Mouse (Mus musculus) hindbrain, postnatal 0 days (tissue): ENCODE measurements around the gene Siah2. TPM values are rescaled to one million over a fixed set of nuclear protein-coding genes. Genes with fewer than 3 reads are reported as not detected.
A peak's percentile ranks its signal among the peaks of the same experiment; 100 is the strongest.

Experiments
- ATAC-seq: fragments of 200-750 bp; cut with Nextera tagmentation; 2 replicates; pipeline ENCODE4 v1.8.0; 2017; ENCODE audit warnings: mild to moderate bottlenecking, moderate TSS enrichment, moderate library complexity
- DNase-seq: peaks from one replicate; pipeline ENCODE4 v3.0.0-alpha.2; 2015; ENCODE audit warnings: low spot score
- H3K27ac ChIP-seq: fragments of 300-500 bp; sonication (generic); 2 replicates; pipeline ENCODE4 v1.5.1; 2014; ENCODE audit warnings: mild to moderate bottlenecking
- H3K27me3 ChIP-seq: fragments of 300-500 bp; sonication (generic); 2 replicates; pipeline ENCODE4 v1.6.1; 2014; ENCODE audit warnings: low read length, mixed read lengths; ENCODE audit not compliant: insufficient read depth
- H3K36me3 ChIP-seq: fragments of 300-500 bp; sonication (generic); 2 replicates; pipeline ENCODE4 v1.6.1; 2014; ENCODE audit warnings: low read length, mixed read lengths; ENCODE audit not compliant: insufficient read depth
- H3K4me1 ChIP-seq: fragments of 300-500 bp; sonication (generic); 2 replicates; pipeline ENCODE4 v1.6.1; 2014; ENCODE audit warnings: antibody characterized with exemption, low read length, mixed read lengths; ENCODE audit not compliant: insufficient read depth
- H3K4me2 ChIP-seq: fragments of 300-500 bp; sonication (generic); 2 replicates; pipeline ENCODE4 v1.6.1; 2014; ENCODE audit warnings: low read depth, mild to moderate bottlenecking, low read length, moderate library complexity, mixed read lengths
- H3K4me3 ChIP-seq: fragments of 300-500 bp; sonication (generic); 2 replicates; pipeline ENCODE4 v1.5.1; 2014; ENCODE audit warnings: low read length
- H3K9ac ChIP-seq: fragments of 300-500 bp; sonication (generic); replicated peaks from 2 replicates; pipeline ENCODE4 v1.6.1; 2014; ENCODE audit warnings: mild to moderate bottlenecking, low read length, moderate library complexity, mixed read lengths
- H3K9me3 ChIP-seq: fragments of 300-500 bp; sonication (generic); 2 replicates; pipeline ENCODE4 v1.6.1; 2016; ENCODE audit warnings: low read length, mixed read lengths
- CTCF ChIP-seq: IDR thresholded peaks from 2 replicates; pipeline ENCODE4 v1.5.1; 2016; ENCODE audit warnings: antibody characterized with exemption, control low read depth, low read depth
- WGBS: fragments of 180-500 bp; shearing (Covaris S2); extraction: QIAGEN DNeasy Blood & Tissue Kit; methylation state at CpG from one replicate; pipeline ENCODE4 v1.1.7; 2014; 5-methylcytosine and 5-hydroxymethylcytosine counted together
- polyA plus RNA-seq: library from polyadenylated mRNA; unstranded; fragments of >200 nt; fragmentation: Nextera tagmentation; extraction: Ambion mirVana; gene quantifications from 2 replicates; pipeline ENCODE4 v1.2.1, GENCODE M21; 2015
- total RNA-seq: library from RNA; depleted of rRNA; stranded (reverse); fragments of >200 nt; gene quantifications from 2 replicates; pipeline ENCODE4 v1.2.3, GENCODE M21; 2014; rRNA removed

Siah2 gene
- total RNA-seq (22.5 and 29.4 TPM in 2 replicates), polyA plus RNA-seq (11.9 and 13.4 TPM in 2 replicates)

DNA sequence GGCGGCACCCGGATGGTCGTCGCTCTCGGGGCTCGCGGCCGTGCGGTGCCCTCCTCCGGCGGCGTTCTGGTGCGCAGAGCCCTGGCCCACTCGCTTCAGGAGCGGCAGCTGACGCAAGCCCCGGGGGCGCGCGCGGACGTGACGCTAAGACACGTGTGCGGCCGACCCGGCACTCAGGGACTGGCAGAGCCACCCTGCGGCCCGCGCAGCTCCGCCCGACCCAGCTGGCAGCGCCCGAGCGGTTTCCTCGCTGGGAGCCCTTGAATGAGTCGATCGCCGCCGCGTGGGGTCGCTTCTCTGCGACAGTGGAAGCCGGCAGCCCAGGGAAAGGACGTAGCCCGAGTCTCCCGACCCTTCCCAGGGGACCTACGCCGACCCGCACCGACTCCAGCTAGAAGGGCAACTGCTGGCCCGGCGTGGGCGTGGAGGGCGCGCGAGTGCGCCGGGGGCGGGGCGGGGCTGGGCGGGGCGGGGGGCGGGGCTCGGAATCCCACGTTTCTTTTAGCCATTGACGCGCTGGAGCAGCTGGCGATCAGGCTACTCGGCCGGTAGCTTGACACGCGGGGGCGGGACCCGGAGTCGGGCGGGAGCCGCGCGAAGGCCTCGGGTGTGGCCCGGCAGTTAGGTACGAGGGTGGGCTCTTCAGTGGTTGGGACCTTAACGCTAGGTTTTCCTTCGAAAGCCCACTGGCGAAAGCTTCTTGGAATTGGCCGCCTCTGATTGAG is at the start of gene Siah2:
Gene Siah2, minus strand, starts transcription at position 404 of the 725 bp plus-strand sequence.
- DNase-seq (peak; percentile 97), ATAC-seq (peak; percentile 98)
- Histone ChIP-seq H3K27me3 (no peaks in the 10 kb centered on the region), H3K36me3 (no peaks in the 10 kb centered on the region), H3K4me3 (peak within 1 kb of the TSS; percentile 83), H3K4me1 (no peaks in the 10 kb centered on the region; the same call in 1 of the 2 replicates), H3K27ac (peak within 1 kb of the TSS; percentile 93), H3K9ac (peak within 1 kb of the TSS; percentile 93), H3K4me2 (peak within 1 kb of the TSS; percentile 60), H3K9me3 (no peaks in the 10 kb centered on the region)
- peak; percentile 50 for TF ChIP-seq CTCF
- WGBS: under 1% methylated on average over 81 of the region's 87 CpGs

GRCm38 (mm10) chr3:58739536-58739935 is 47.3 kb upstream of the Siah2 start:
- no peak overlapping the region for H3K9ac ChIP-seq
- no peak overlapping the region for H3K4me3 ChIP-seq
- H3K9me3 ChIP-seq: no peaks in the 10 kb centered on the region
- ATAC-seq (no peak), DNase-seq (no peak)
- H3K27me3 ChIP-seq: no peaks in the 10 kb centered on the region
- no peak overlapping the region for H3K27ac ChIP-seq
- no peak overlapping the region for H3K4me2 ChIP-seq
- H3K36me3 ChIP-seq: no peaks in the 10 kb centered on the region
- no peak for TF ChIP-seq CTCF
- H3K4me1 ChIP-seq: no peaks in the 10 kb centered on the region
- 86% methylated on average over 2 of the region's 2 CpGs for WGBS

DNA sequence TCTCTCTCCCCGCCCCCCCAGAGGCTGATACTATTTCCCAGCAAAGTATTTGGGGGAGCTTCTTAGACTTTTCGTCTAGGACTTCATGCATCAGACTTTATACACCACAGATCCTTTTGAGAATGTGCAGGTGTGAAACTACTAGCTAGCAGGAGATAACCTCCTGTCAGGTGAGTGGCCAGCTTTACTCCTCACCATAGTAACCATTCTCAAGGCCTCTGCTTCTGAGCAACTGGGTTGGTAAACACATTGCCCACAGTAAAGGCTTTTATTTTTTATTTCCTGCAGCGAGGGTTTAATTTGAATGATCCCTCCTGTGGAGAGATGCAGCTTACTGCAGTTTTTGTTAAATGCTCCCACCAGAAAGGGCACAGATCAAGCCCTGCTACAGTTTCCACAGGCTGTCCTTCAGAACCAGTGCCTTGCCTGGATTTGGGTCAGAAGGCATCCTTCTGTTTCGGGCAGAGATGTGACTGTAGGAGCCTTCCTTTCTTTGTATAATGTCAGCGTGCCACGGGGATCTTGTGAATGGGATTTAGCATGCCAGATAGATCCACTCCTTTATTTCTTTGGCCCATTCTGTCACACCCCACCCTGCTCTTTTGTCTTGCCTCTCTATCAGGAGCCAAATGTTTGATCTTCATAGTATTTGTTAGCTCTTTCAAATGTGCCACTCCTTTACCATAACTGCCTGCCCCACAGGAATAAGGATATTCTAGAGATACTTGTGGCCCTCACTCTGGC is 46.3 kb upstream of the Siah2 start:
- no peak overlapping the region for H3K27ac ChIP-seq
- no peak overlapping the region for H3K4me3 ChIP-seq
- H3K9ac ChIP-seq: no peak overlapping the region
- ATAC-seq (0 out of 2 replicates have a peak, but pooled peaks have one; percentile 38), DNase-seq (peak; percentile 32)
- no peak for TF ChIP-seq CTCF
- no peaks in the 10 kb centered on the region for H3K36me3 ChIP-seq
- H3K4me1 ChIP-seq: no peaks in the 10 kb centered on the region
- 22% methylated on average over 6 of the region's 6 CpGs for WGBS
- no peak overlapping the region for H3K4me2 ChIP-seq
- H3K9me3 ChIP-seq: no peaks in the 10 kb centered on the region
- H3K27me3 ChIP-seq: no peaks in the 10 kb centered on the region

DNA sequence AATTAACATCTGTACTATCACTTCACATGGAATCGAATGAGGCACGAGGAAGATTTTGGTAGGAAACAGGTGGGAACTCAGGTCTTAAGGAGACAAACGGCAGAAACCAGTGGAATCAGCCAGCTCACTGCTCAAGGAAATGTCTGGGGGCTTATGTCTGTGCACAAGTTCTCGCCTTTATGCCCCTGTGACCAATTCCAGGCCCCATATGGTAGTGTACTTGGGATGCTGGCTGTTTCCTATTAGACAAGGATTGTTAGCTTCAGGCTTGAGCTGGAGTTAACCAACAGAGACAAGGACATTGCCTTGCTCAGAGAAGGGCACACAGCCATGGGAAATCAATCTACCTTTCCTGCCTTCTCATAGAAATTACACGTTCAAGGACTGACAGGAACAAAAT is 39.3 kb upstream of the Siah2 start:
- Histone ChIP-seq H3K9ac (no peak overlapping the region), H3K4me1 (0 out of 2 replicates have a peak, but pooled peaks cover 3% of the 10 kb centered on the region), H3K36me3 (no peaks in the 10 kb centered on the region), H3K4me3 (no peak overlapping the region), H3K9me3 (no peaks in the 10 kb centered on the region), H3K27me3 (no peaks in the 10 kb centered on the region), H3K27ac (no peak overlapping the region), H3K4me2 (no peak overlapping the region)
- ATAC-seq (no peak), DNase-seq (no peak)
- no peak for TF ChIP-seq CTCF
- WGBS: 63% methylated on average over 5 of the region's 5 CpGs

GRCm38 (mm10) chr3:58730580-58730979 is 38.4 kb upstream of the Siah2 start:
- DNase-seq (no peak), ATAC-seq (no peak)
- 0 out of 2 replicates have a peak, but pooled peaks cover 3% of the 10 kb centered on the region for H3K4me1 ChIP-seq
- WGBS: 85% methylated on average over 3 of the region's 3 CpGs
- no peaks in the 10 kb centered on the region for H3K27me3 ChIP-seq
- no peaks in the 10 kb centered on the region for H3K9me3 ChIP-seq
- no peak overlapping the region for H3K27ac ChIP-seq
- H3K4me3 ChIP-seq: no peak overlapping the region
- no peak for TF ChIP-seq CTCF
- no peak overlapping the region for H3K4me2 ChIP-seq
- no peak overlapping the region for H3K9ac ChIP-seq
- no peaks in the 10 kb centered on the region for H3K36me3 ChIP-seq

- H3K27ac ChIP-seq: no peak overlapping the region
- no peak for ATAC-seq
- no peaks in the 10 kb centered on the region for H3K36me3 ChIP-seq
- no peak for TF ChIP-seq CTCF
- no peak overlapping the region for H3K9ac ChIP-seq
- no peaks in the 10 kb centered on the region for H3K9me3 ChIP-seq
- H3K4me3 ChIP-seq: no peak overlapping the region
- DNase-seq: peak; percentile 48
- 0 out of 2 replicates have a peak, but pooled peaks cover 3% of the 10 kb centered on the region for H3K4me1 ChIP-seq
- no peaks in the 10 kb centered on the region for H3K27me3 ChIP-seq
- no peak overlapping the region for H3K4me2 ChIP-seq
Observed at GRCm38 (mm10) chr3:58729549-58729948, 37.3 kb upstream of the Siah2 start.

DNA sequence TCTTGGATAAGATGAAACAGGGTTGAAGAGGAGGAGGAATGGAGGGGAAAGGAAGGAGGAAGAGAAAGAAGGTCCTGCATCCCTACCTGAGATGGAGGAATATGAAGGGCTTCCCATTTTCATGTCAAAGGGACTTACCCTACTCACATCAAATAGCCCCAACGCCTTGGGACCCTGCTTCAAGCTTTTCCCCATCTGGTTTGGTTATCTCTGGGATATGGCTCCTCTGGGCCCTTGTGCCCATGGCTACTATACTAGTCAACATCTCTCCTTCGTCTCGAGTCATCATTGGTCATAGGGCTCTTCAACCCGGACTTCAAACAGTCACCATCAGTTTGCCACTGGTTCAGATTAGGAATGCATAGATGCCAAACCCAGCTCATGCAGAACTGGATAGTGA is 35.4 kb upstream of the Siah2 start:
- no peak for DNase-seq

More for the DNA sequence above, 35.4 kb upstream of the Siah2 start:
- Histone ChIP-seq H3K36me3 (no peaks in the 10 kb centered on the region), H3K27me3 (no peaks in the 10 kb centered on the region), H3K4me2 (no peak overlapping the region), H3K9me3 (no peaks in the 10 kb centered on the region), H3K4me1 (0 out of 2 replicates have a peak, but pooled peaks cover 3% of the 10 kb centered on the region), H3K4me3 (no peak overlapping the region), H3K9ac (no peak overlapping the region), H3K27ac (no peak overlapping the region)
- no peak for TF ChIP-seq CTCF
- WGBS: 94% methylated on average over 4 of the region's 4 CpGs
- ATAC-seq: no peak
